Mouse (Mus musculus) frontal cortex, adult 2 months (tissue): ENCODE results near the gene Smok2b. TPM values are rescaled to one million over a fixed set of nuclear protein-coding genes. Genes with fewer than 3 reads are reported as not detected.
"Not testable (repeated sequence)": the region's sequence is repeated elsewhere in the genome, so short reads cannot be mapped to it uniquely, and the experiment has no call there.

Experiments
- DNase-seq, 2 experiments: peaks; one replicate each; pipeline ENCODE4 v3.0.0; 2022; ENCODE audit warnings: low spot score in 1 of 2; ENCODE audit errors: extremely low spot score in 1 of 2
- polyA plus RNA-seq: library from polyadenylated mRNA; depleted of rRNA; stranded (reverse); fragments of >200 nt; gene quantifications from 2 replicates; pipeline ENCODE4 v1.2.3, GENCODE M21; 2012; rRNA removed

The Smok2b gene
- polyA plus RNA-seq, 1 experiment: not detected

DNA sequence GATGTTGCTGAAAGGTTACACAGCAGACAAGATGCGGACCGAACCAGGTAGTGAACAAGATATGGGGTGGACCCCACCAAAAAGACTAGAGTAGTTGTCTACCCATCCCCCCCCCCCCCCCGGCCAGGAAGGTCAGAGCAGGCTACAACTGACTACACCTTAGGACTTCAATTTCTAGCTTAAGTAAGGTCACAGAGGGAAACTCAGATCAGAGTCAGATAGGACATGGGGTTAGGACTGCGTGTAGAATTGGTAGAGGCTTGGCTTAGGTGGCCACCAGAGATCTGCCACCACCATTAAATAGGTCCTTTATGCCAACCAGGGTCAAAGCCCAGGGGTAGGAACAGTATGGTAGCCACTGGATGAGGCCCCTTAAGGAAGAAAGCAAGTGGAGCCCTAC lies 9.4 kb downstream of the Smok2b start:
- not testable (repeated sequence) for DNase-seq

DNA sequence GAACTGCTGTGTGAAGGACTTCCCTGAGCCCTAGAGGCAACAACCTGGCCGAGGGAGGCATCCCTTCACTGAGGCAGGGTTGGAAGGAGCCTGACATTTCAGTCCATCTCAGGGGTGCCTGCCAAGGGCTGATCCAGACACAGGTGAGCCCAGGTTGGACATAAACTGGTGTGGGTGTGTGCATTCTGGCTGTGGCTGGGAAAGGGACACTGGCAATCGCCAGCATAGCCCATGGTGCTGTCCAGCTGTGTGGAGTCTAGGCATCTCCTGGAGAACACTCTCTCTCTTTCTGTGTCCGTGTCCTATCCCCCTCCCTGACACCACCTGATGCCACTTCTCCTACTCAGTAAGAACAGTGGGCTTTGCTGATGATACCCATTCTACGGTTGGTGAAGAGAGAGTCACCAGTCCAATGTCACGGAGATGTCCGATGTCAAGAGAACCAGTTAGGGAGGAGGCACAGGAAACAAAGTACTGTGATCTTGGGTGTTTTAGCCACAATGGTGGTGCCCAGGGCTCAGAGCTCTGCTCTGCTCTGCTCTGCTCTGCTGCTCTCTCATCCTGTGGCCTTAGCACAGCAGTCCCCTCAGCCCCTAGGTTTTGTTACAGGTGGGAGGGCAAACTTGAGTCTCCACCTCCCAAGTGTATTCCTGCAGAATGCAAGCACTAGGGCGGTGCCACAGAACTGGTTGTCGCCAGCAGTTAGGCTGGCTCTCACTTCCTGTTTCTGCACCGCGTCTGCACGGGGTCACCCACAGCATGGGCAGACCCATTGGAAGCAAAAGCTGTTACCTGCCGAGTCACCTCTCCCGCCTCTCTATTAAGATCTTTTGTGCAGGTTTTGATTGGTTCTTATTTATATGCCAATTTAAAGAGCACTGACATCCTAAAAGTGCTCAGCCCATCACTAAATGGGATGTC lies 11.0 kb downstream of the Smok2b start:
- not testable (repeated sequence) for DNase-seq

DNA sequence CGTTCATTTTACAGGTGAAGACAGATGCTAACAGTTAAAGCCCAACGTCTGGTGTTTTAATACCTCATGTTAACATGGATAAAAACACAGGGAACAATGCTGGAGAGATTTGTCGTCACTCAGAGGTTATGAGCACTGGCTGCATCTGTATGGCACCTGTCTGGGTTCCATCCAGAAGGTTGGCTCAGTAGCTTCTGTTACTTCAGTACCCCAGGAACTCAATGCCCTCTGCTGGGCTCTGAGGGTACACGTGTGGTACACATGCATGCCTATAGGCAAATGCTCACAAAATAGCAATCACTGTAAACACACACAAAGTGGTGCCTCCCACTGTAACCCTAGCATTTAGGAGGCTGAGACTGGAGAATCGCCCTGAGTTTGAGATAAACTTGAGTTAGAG lies 24.7 kb downstream of the Smok2b start:
- DNase-seq: not testable (repeated sequence)

Other genes starting within 250 kb of the Smok2b start
- gene Wtap, start 236.1 kb upstream of the Smok2b start, polyA plus RNA-seq: 53.6 and 66.9 TPM in 2 replicates
- 261 and 282 TPM in 2 replicates for gene Sod2, start 223.4 kb upstream of the Smok2b start, polyA plus RNA-seq
- not detected in 2 replicates for gene Gpr31b, start 178.0 kb upstream of the Smok2b start, polyA plus RNA-seq
- 0.70 and 0.86 TPM in 2 replicates for gene Tcp10b, start 169.2 kb upstream of the Smok2b start, polyA plus RNA-seq
- 0.06 and 0.08 TPM in 2 replicates for gene Unc93a, start 98.4 kb upstream of the Smok2b start, polyA plus RNA-seq
- not detected in 2 replicates for gene Smok2a, start 9.1 kb upstream of the Smok2b start, polyA plus RNA-seq
- not detected in 2 replicates for gene Tcp10c, start 124.3 kb downstream of the Smok2b start, polyA plus RNA-seq